In the genomic region with DNA sequence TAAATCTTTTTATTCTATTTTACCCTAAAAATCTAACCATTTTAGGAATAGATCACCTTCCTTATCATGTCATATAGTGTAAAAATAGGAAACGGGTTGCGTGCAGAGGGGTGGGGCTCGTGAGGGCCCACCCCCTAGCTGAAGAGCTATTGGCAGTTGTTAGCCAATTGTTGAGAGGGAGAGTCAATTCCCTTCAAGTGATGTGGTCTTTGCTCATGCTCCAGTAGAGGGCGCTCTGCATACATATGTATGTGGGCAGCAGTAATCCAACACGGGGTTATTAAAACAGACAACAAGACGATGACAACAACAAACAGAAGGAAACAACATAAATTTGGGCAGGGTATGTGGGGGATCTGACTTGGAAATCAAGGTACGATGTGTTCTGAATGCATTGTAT, we compare ENCODE assay signal across 9 mouse cellular contexts. TPM values are rescaled to one million over a fixed set of nuclear protein-coding genes. Genes with fewer than 3 reads are reported as not detected.
DNase-seq lines count a peak whose midpoint lies in the region.
"Had no signal": no experiment of that assay in that cellular context is flagged by ENCODE, and none has a peak within 500 bp of the region (broad histone marks: within the 10 kb centered on the region; RNA-seq: fewer than 3 reads in every experiment).

No protein-coding gene starts in this region.

- H3K27me3 ChIP-seq in splenic B cell, adult 2 months (ENCODE audit: control insufficient read depth, insufficient read depth, low read length, poor library complexity, severe bottlenecking): no peaks in the 10 kb centered on the region
- H3K27me3 ChIP-seq: heart, embryonic 13.5 days had no signal

- H3K36me3 ChIP-seq in splenic B cell, adult 2 months (ENCODE audit: control insufficient read depth, insufficient read depth, low read length, poor library complexity, severe bottlenecking): no peaks in the 10 kb centered on the region
- H3K36me3 ChIP-seq: heart, embryonic 13.5 days had no signal

- DNase-seq in embryo, embryonic 10 days (ENCODE audit: low spot score): peak; percentile 34
- no peak for DNase-seq in embryo, embryonic 9.5 days (ENCODE audit: extremely low spot score)
- peak; percentile 1 for DNase-seq in right cerebral cortex, adult 18-20 months
- DNase-seq in right cerebral cortex, postnatal 14 days: no peak
- DNase-seq in embryo, embryonic 11 days: peak; percentile 40
- peak; percentile 18 for DNase-seq in splenic B cell, adult 2 months (ENCODE audit: low read depth, low spot score)
- no peak for DNase-seq in gastrocnemius, postnatal 25 days
- no peak for DNase-seq in layer of hippocampus, postnatal 10 days (ENCODE audit: low spot score in 2 of 2)

RNA-seq across cellular contexts. Expression of gene Efcab3, which starts 42.3 kb away (rescaled TPM):
- not detected for total RNA-seq in gastrocnemius, postnatal 25 days (2021)
- total RNA-seq in layer of hippocampus, postnatal 10 days (2021): 1 to 10 TPM in 1 of 2 experiments, under 1 TPM in 1; 0.94 to 1.4 TPM

Comparison
In these comparisons a context has a peak if more than half of its experiments do, and no peak if none do; other contexts are left out.
1. DNase-seq: peak in embryo, embryonic 10 days (single experiment), right cerebral cortex, adult 18-20 months (single experiment), embryo, embryonic 11 days (single experiment) and splenic B cell, adult 2 months (single experiment); none in embryo, embryonic 9.5 days (single experiment), right cerebral cortex, postnatal 14 days (single experiment), gastrocnemius, postnatal 25 days (single experiment) and layer of hippocampus, postnatal 10 days (0 of 2).